Mouse (Mus musculus) 3134 (cell line): ENCODE data around the gene Olfr341.

Experiments
- DNase-seq: peaks from one replicate; pipeline ENCODE4 v3.0.0-alpha.2; 2011; ENCODE audit warnings: low spot score; ENCODE audit not compliant: insufficient read length; ENCODE audit errors: extremely low read depth

Gene Olfr341

DNA sequence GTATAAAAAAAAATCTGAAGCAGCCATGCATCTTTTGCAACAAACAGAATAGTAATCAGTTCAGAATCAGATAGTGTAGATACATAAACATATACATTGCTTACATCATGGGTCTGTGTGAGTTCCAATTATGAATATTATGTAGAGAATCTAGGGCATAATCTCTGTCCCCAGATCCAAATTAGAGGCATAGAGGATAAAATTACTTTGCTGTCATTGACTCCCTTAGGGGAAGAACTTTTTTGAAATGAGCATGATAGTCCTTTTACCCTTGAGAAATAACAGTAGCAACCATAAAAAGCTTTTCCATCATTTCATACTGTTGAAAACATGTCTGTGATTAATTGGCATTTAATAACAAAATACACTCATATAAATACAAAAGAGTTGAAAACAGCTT is at the start of gene Olfr341:
TSS of gene Olfr341 (minus strand) at position 101 of the 400 bp plus-strand sequence.
- DNase-seq: no peak

DNA sequence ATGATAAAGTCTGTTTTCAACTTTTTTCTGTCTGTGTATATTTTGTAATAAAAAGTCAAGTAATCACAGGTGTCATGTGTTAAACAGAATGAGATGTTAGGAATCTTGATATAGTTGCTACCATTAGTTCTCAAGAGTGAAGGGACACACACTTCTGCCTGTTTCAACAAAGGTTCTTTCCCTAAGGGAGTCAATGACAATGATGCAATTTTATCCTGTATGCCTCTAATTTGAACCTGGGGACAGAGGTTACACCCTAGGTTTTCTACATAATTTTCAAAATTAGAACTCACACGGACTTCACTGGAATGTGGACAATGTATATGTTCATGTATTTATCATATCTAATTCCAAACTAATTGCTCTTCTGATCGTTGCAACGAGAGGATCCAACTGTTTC is 42.4 kb upstream of the Olfr341 start, which contains the start of gene Olfr342:
TSS of gene Olfr342 (plus strand) at position 301 of the 400 bp plus-strand sequence.
- DNase-seq: no peak

DNA sequence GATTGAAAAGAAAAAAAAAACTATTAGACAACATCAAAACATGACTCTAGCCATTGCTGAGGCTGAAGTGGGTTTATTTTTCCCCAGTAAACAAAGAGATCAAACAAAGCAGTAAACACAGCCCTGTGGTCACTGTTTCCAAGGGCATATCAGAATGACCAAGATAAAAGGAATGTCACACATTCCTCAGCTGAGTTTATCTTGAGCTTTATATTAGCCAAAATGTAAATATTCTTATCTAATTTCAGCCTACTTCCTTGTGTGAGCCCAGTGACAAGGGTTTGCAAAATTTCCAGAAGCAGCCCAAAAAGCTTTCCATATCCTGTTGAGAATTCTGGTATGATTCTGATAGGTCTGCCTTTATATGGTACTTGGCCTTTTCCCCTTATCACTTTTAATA is 8.6 kb downstream of the Olfr341 start:
- no peak for DNase-seq

DNA sequence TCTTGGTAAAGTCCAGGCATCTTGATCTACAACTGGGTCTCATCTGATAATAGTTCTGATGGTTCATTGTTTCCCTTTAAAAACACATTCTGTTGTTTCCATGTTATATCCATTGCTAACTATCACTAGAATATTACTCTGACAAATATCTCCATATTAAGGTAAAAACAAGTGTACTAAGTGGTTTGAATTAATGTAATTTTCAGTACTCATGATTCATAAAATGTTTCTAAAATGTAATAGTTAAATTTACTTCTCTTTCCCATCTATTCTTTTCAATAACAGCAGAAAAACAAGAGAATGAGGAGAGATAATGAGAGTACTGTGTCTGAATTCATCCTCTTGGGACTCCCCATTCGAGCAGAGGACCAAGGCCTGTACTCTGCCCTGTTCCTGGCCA is 30.0 kb downstream of the Olfr341 start, which contains the start of gene Olfr340:
TSS of gene Olfr340 (plus strand) at position 301 of the 400 bp plus-strand sequence.
- DNase-seq: no peak
